Mouse (Mus musculus): Measurements from ENCODE around the gene Akt3. TPM values are rescaled to one million over a fixed set of nuclear protein-coding genes. Genes with fewer than 3 reads are reported as not detected.
A peak's percentile ranks its signal among the peaks of the same experiment; 100 is the strongest.

Akt3 gene
- 4.0 and 4.2 TPM in 2 replicates for polyA plus RNA-seq (2015; fragmentation: Nextera tagmentation; extraction: Ambion mirVana)

- peak within 1 kb of the TSS; percentile 93 for H3K27ac ChIP-seq
- H3K4me1 ChIP-seq (replicated peaks): peaks cover 6% of the 10 kb centered on the region
- peak within 1 kb of the TSS; percentile 75 for H3K9ac ChIP-seq
- no CpG with 5 or more reads among the region's 32 CpGs for WGBS
- peak within 1 kb of the TSS; percentile 98 for H3K4me2 ChIP-seq (replicated peaks)
- no peaks in the 10 kb centered on the region for H3K27me3 ChIP-seq (replicated peaks)
- H3K9me3 ChIP-seq: no peaks in the 10 kb centered on the region
- peak within 1 kb of the TSS; percentile 83 for H3K4me3 ChIP-seq (replicated peaks)
- ATAC-seq: peak; percentile 58
- H3K36me3 ChIP-seq: no peaks in the 10 kb centered on the region
These were observed at the start of gene Akt3 for GRCm38 (mm10) chr1:177258034-177258342. Akt3 (minus strand) TSS chr1:177258203.

GRCm38 (mm10) chr1:177307549-177307948 lies 49.5 kb upstream of the Akt3 start:
- ATAC-seq: no peak
- H3K9ac ChIP-seq: no peak overlapping the region
- 80% methylated on average over 11 of the region's 11 CpGs for WGBS
- H3K4me1 ChIP-seq (replicated peaks): no peaks in the 10 kb centered on the region
- H3K9me3 ChIP-seq: no peaks in the 10 kb centered on the region
- no peaks in the 10 kb centered on the region for H3K27me3 ChIP-seq (replicated peaks)
- H3K4me2 ChIP-seq (replicated peaks): no peak overlapping the region
- no peak overlapping the region for H3K4me3 ChIP-seq (replicated peaks)
- no peak overlapping the region for H3K27ac ChIP-seq
- no peaks in the 10 kb centered on the region for H3K36me3 ChIP-seq

DNA sequence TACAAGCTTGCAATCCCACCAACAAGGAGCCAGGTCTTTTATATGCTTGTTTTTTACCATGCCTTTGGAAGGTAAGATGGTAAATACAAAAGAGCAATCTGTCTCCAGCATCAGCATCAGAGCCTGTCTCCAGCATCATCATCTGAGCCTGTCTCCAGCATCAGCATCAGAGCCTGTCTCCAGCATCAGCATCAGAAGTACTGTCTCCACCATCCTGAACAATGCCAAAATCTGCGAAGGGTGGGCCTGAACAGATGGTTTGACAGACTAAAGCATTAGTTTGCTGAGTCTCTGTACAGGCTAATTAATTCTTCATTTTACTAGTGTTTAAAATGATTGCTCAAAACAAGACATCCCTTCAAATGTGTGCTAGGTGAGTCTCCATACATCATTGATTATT lies 40.2 kb upstream of the Akt3 start:
- H3K9ac ChIP-seq: no peak overlapping the region
- no peak for ATAC-seq
- 98% methylated on average over 1 of the region's 1 CpGs for WGBS
- H3K36me3 ChIP-seq: no peaks in the 10 kb centered on the region
- H3K9me3 ChIP-seq: no peaks in the 10 kb centered on the region
- no peaks in the 10 kb centered on the region for H3K27me3 ChIP-seq (replicated peaks)
- H3K27ac ChIP-seq: no peak overlapping the region
- no peak overlapping the region for H3K4me3 ChIP-seq (replicated peaks)
- no peaks in the 10 kb centered on the region for H3K4me1 ChIP-seq (replicated peaks)
- H3K4me2 ChIP-seq (replicated peaks): no peak overlapping the region

GRCm38 (mm10) chr1:177286764-177287163 lies 28.8 kb upstream of the Akt3 start:
- Histone ChIP-seq H3K4me1 (replicated peaks) (no peaks in the 10 kb centered on the region), H3K9me3 (no peaks in the 10 kb centered on the region), H3K4me2 (replicated peaks) (no peak overlapping the region), H3K9ac (no peak overlapping the region), H3K36me3 (no peaks in the 10 kb centered on the region), H3K27me3 (replicated peaks) (no peaks in the 10 kb centered on the region), H3K4me3 (replicated peaks) (no peak overlapping the region), H3K27ac (no peak overlapping the region)
- 56% methylated on average over 3 of the region's 3 CpGs for WGBS
- no peak for ATAC-seq

DNA sequence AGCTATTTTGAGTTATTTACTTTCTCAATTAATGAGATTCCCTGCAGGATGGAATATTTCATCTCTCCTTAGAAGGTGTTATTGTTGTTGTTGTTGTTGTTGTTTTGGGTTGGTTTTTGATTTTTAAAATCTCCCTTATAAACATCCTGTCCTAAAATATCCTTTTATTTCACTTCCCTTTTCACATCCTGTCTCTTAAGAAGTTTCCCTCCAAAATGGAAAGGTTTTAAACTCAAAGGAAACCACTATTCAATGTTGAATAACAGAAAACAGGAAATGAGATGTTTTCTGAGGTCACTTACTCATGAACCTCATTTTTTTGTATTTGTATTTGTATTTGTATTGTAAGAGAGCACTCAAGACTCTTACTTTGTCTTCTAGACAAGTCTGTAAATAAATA lies 23.9 kb upstream of the Akt3 start:
- Histone ChIP-seq H3K4me1 (replicated peaks) (no peaks in the 10 kb centered on the region), H3K27me3 (replicated peaks) (no peaks in the 10 kb centered on the region), H3K9me3 (no peaks in the 10 kb centered on the region), H3K36me3 (no peaks in the 10 kb centered on the region), H3K4me3 (replicated peaks) (no peak overlapping the region), H3K4me2 (replicated peaks) (no peak overlapping the region), H3K27ac (no peak overlapping the region), H3K9ac (no peak overlapping the region)
- no peak for ATAC-seq

DNA sequence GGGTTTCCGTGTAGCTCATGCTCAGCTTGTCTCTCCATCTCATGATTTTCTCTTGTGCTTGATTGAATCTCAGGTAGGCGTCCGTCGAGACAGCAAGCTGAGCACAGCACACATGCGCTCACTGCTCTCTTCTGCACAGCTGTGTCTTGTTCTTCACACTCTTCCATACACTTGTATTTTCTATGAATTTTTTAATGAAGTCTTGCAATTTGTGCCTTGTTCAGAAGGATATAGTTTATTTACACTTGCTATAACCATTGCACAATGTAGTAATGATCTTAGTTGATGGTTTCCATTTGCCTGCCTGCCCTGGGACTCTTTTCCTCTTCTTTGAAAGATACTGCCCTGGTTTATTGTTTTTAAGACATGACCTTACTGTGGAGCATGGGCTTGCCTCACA lies 19.4 kb upstream of the Akt3 start:
- H3K36me3 ChIP-seq: no peaks in the 10 kb centered on the region
- no peak overlapping the region for H3K9ac ChIP-seq
- H3K4me1 ChIP-seq (replicated peaks): no peaks in the 10 kb centered on the region
- no peak overlapping the region for H3K27ac ChIP-seq
- no peak for ATAC-seq
- no peak overlapping the region for H3K4me3 ChIP-seq (replicated peaks)
- no peak overlapping the region for H3K4me2 ChIP-seq (replicated peaks)
- WGBS: 85% methylated on average over 5 of the region's 5 CpGs
- H3K9me3 ChIP-seq: no peaks in the 10 kb centered on the region
- no peaks in the 10 kb centered on the region for H3K27me3 ChIP-seq (replicated peaks)

DNA sequence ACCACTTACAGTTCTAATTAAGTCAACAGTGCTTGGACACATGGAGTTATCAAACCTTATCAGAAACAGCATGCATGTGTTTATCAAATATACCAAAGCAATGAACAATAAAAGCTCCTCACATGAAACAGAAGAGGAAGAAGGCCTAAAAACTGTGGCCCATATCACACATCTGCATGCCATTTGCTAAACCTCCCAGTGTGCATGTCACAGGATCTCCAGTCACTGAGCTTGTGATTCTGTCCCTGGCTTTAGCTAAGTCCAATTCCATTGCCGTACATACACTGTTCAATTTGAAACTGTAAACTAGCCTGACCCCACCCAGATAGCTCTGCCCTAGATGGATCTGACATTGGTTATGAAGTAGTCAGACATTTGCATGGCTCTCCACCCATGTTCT lies 9.6 kb upstream of the Akt3 start:
- 73% methylated on average over 1 of the region's 1 CpGs for WGBS

GRCm38 (mm10) chr1:177262926-177263325 lies 4.9 kb upstream of the Akt3 start:
- no peak for ATAC-seq
- H3K4me2 ChIP-seq (replicated peaks): no peak overlapping the region
- no peaks in the 10 kb centered on the region for H3K27me3 ChIP-seq (replicated peaks)
- H3K4me3 ChIP-seq (replicated peaks): no peak overlapping the region
- 63% methylated on average over 2 of the region's 2 CpGs for WGBS
- H3K36me3 ChIP-seq: no peaks in the 10 kb centered on the region
- no peak overlapping the region for H3K27ac ChIP-seq
- H3K9ac ChIP-seq: no peak overlapping the region
- peaks cover 4% of the 10 kb centered on the region for H3K4me1 ChIP-seq (replicated peaks)
- no peaks in the 10 kb centered on the region for H3K9me3 ChIP-seq

More for the DNA sequence above, 9.6 kb upstream of the Akt3 start:
- no peaks in the 10 kb centered on the region for H3K9me3 ChIP-seq
- no peak overlapping the region for H3K4me3 ChIP-seq (replicated peaks)
- no peak overlapping the region for H3K27ac ChIP-seq
- no peaks in the 10 kb centered on the region for H3K4me1 ChIP-seq (replicated peaks)
- H3K27me3 ChIP-seq (replicated peaks): no peaks in the 10 kb centered on the region
- no peaks in the 10 kb centered on the region for H3K36me3 ChIP-seq
- ATAC-seq: no peak
- H3K9ac ChIP-seq: no peak overlapping the region
- no peak overlapping the region for H3K4me2 ChIP-seq (replicated peaks)

GRCm38 (mm10) chr1:177260796-177261195 lies 2.8 kb upstream of the Akt3 start:
- no peak overlapping the region for H3K4me3 ChIP-seq (replicated peaks)
- no peak overlapping the region for H3K4me2 ChIP-seq (replicated peaks)
- no peak overlapping the region for H3K9ac ChIP-seq
- no peaks in the 10 kb centered on the region for H3K9me3 ChIP-seq
- H3K36me3 ChIP-seq: no peaks in the 10 kb centered on the region
- H3K27ac ChIP-seq: no peak overlapping the region
- H3K27me3 ChIP-seq (replicated peaks): no peaks in the 10 kb centered on the region
- no peak for ATAC-seq
- 62% methylated on average over 4 of the region's 4 CpGs for WGBS
- peaks cover 6% of the 10 kb centered on the region for H3K4me1 ChIP-seq (replicated peaks)

GRCm38 (mm10) chr1:177259038-177259600 lies 1.1 kb upstream of the Akt3 start:
- H3K27me3 ChIP-seq (replicated peaks): no peaks in the 10 kb centered on the region
- peak overlapping the region; percentile 98 for H3K4me2 ChIP-seq (replicated peaks)
- H3K36me3 ChIP-seq: no peaks in the 10 kb centered on the region
- no peaks in the 10 kb centered on the region for H3K9me3 ChIP-seq
- no peak for ATAC-seq
- peak overlapping the region; percentile 83 for H3K4me3 ChIP-seq (replicated peaks)
- H3K27ac ChIP-seq: peak overlapping the region; percentile 93
- H3K4me1 ChIP-seq (replicated peaks): peaks cover 6% of the 10 kb centered on the region
- peak overlapping the region; percentile 75 for H3K9ac ChIP-seq
- WGBS: 19% methylated on average over 15 of the region's 16 CpGs

- H3K27ac ChIP-seq: peak overlapping the region; percentile 93
- no peaks in the 10 kb centered on the region for H3K9me3 ChIP-seq
- peak overlapping the region; percentile 98 for H3K4me2 ChIP-seq (replicated peaks)
- peak overlapping the region; percentile 75 for H3K9ac ChIP-seq
- H3K36me3 ChIP-seq: no peaks in the 10 kb centered on the region
- under 1% methylated on average over 58 of the region's 86 CpGs for WGBS
- peak overlapping the region; percentile 83 for H3K4me3 ChIP-seq (replicated peaks)
- no peaks in the 10 kb centered on the region for H3K27me3 ChIP-seq (replicated peaks)
- peaks cover 6% of the 10 kb centered on the region for H3K4me1 ChIP-seq (replicated peaks)
- peak; percentile 95 for ATAC-seq
These were observed 487 bp upstream of the Akt3 start for GRCm38 (mm10) chr1:177258343-177259037.

DNA sequence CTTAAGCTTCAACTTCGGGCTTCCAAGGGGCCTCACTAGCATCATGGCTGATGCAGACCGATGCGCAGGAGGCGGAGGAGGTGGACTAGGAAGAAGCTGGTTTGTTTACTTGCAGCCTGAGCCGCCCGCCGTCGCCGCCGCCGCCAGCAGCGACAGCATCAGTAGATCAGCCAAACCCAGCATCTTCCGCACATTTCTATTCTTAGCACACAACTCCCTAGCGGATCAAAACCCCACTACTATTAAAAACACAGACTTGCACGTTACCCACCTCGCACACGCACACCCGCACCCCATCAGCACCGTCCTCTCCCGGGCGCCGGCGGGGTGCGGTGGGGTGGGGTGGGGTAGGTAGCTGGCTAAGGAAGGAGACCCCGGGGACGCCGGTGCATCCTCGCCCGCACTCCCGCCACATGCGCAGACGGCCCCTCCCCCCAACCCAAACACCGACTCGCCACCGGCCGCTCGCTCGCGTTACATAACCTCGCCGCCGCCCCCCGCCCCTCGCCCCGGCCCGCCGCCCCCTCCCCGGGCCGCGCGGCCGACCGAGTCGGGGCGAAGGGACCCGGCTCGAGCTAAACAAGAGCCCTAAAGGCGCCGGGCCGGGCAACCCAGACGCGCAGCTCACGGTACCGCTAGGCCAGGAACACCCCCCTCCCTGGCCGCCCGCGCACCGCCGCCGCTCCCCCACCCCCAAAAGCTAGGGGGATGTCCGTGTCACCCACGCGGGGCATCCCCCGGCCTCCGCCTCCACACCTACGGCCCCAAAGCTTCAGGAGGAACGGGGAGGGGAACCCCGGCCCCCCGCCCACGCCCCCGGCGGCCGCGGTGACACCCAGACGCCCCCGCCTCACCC lies 597 bp downstream of the Akt3 start:
- under 1% methylated on average over 55 of the region's 86 CpGs for WGBS
- H3K27me3 ChIP-seq (replicated peaks): no peaks in the 10 kb centered on the region
- H3K27ac ChIP-seq: peak overlapping the region; percentile 93
- no peaks in the 10 kb centered on the region for H3K36me3 ChIP-seq
- ATAC-seq: peak; percentile 42
- peak overlapping the region; percentile 98 for H3K4me2 ChIP-seq (replicated peaks)
- H3K4me1 ChIP-seq (replicated peaks): peaks cover 6% of the 10 kb centered on the region
- no peaks in the 10 kb centered on the region for H3K9me3 ChIP-seq
- peak overlapping the region; percentile 75 for H3K9ac ChIP-seq
- peak overlapping the region; percentile 83 for H3K4me3 ChIP-seq (replicated peaks)
